Mouse (Mus musculus): ENCODE data around the gene Olfr749. TPM values are rescaled to one million over a fixed set of nuclear protein-coding genes. Genes with fewer than 3 reads are reported as not detected.
"Not testable (repeated sequence)": the region's sequence is repeated elsewhere in the genome, so short reads cannot be mapped to it uniquely, and the experiment has no call there.

Gene Olfr749
- polyA plus RNA-seq, 1 experiment from 2014 or later, result not detected

- Histone ChIP-seq H3K27ac (ENCODE audit: low read length) (no peak overlapping the region), H3K9ac (replicated peaks; ENCODE audit: low read depth, low read length) (no peak overlapping the region), H3K9me3 (ENCODE audit: control insufficient read depth, low read length) (no peaks in the 10 kb centered on the region), H3K27me3 (replicated peaks; ENCODE audit: control insufficient read depth, insufficient read depth, low read length) (no peaks in the 10 kb centered on the region), H3K36me3 (ENCODE audit: control insufficient read depth, insufficient read depth) (no peaks in the 10 kb centered on the region), H3K4me3 (replicated peaks; ENCODE audit: low read length) (no peak overlapping the region), H3K4me2 (ENCODE audit: low read length) (no peak overlapping the region), H3K4me1 (replicated peaks; ENCODE audit: control insufficient read depth, insufficient read depth, low read length) (no peaks in the 10 kb centered on the region)
- 75% methylated on average over 2 of the region's 2 CpGs for WGBS
- ATAC-seq, result no peak
These were observed 4.6 kb downstream of the Olfr749 start for GRCm38 (mm10) chr14:50740334-50740733.

GRCm38 (mm10) chr14:50722371-50722770 lies 22.5 kb downstream of the Olfr749 start:
- H3K27me3 ChIP-seq (replicated peaks; ENCODE audit: control insufficient read depth, insufficient read depth, low read length); H3K9ac ChIP-seq (replicated peaks; ENCODE audit: low read depth, low read length); H3K4me2 ChIP-seq (ENCODE audit: low read length); H3K9me3 ChIP-seq (ENCODE audit: control insufficient read depth, low read length); ATAC-seq; H3K4me1 ChIP-seq (replicated peaks; ENCODE audit: control insufficient read depth, insufficient read depth, low read length); H3K4me3 ChIP-seq (replicated peaks; ENCODE audit: low read length); H3K27ac ChIP-seq (ENCODE audit: low read length); H3K36me3 ChIP-seq (ENCODE audit: control insufficient read depth, insufficient read depth): not testable (repeated sequence)
- WGBS, result 94% methylated on average over 3 of the region's 4 CpGs

GRCm38 (mm10) chr14:50719875-50720274 lies 25.0 kb downstream of the Olfr749 start:
- not testable (repeated sequence) for H3K9me3 ChIP-seq (ENCODE audit: control insufficient read depth, low read length); H3K4me2 ChIP-seq (ENCODE audit: low read length); H3K27me3 ChIP-seq (replicated peaks; ENCODE audit: control insufficient read depth, insufficient read depth, low read length); H3K9ac ChIP-seq (replicated peaks; ENCODE audit: low read depth, low read length); H3K4me3 ChIP-seq (replicated peaks; ENCODE audit: low read length); H3K4me1 ChIP-seq (replicated peaks; ENCODE audit: control insufficient read depth, insufficient read depth, low read length); H3K36me3 ChIP-seq (ENCODE audit: control insufficient read depth, insufficient read depth); ATAC-seq; H3K27ac ChIP-seq (ENCODE audit: low read length)
- WGBS, result 94% methylated on average over 15 of the region's 15 CpGs

GRCm38 (mm10) chr14:50707073-50707472 lies 37.8 kb downstream of the Olfr749 start, which contains the start of gene Olfr748:
Gene Olfr748, plus strand, starts transcription at chr14:50707373.
- H3K4me3 ChIP-seq (replicated peaks; ENCODE audit: low read length), result no peak within 1 kb of the TSS
- H3K9ac ChIP-seq (replicated peaks; ENCODE audit: low read depth, low read length), result no peak within 1 kb of the TSS
- H3K4me1 ChIP-seq (replicated peaks; ENCODE audit: control insufficient read depth, insufficient read depth, low read length), result no peaks in the 10 kb centered on the region
- no peak within 1 kb of the TSS for H3K27ac ChIP-seq (ENCODE audit: low read length)
- H3K4me2 ChIP-seq (ENCODE audit: low read length), result no peak within 1 kb of the TSS
- ATAC-seq, result no peak
- no peaks in the 10 kb centered on the region for H3K27me3 ChIP-seq (replicated peaks; ENCODE audit: control insufficient read depth, insufficient read depth, low read length)
- WGBS, result 79% methylated on average over 1 of the region's 1 CpGs
- no peaks in the 10 kb centered on the region for H3K36me3 ChIP-seq (ENCODE audit: control insufficient read depth, insufficient read depth)
- no peaks in the 10 kb centered on the region for H3K9me3 ChIP-seq (ENCODE audit: control insufficient read depth, low read length)

- no peak within 1 kb of the TSS for H3K4me3 ChIP-seq (replicated peaks; ENCODE audit: low read length)
- H3K27ac ChIP-seq (ENCODE audit: low read length), result no peak within 1 kb of the TSS
- H3K4me1 ChIP-seq (replicated peaks; ENCODE audit: control insufficient read depth, insufficient read depth, low read length), result no peaks in the 10 kb centered on the region
- H3K9ac ChIP-seq (replicated peaks; ENCODE audit: low read depth, low read length), result no peak within 1 kb of the TSS
- H3K36me3 ChIP-seq (ENCODE audit: control insufficient read depth, insufficient read depth), result no peaks in the 10 kb centered on the region
- 89% methylated on average over 3 of the region's 3 CpGs for WGBS
- H3K27me3 ChIP-seq (replicated peaks; ENCODE audit: control insufficient read depth, insufficient read depth, low read length), result no peaks in the 10 kb centered on the region
- ATAC-seq, result no peak
- H3K9me3 ChIP-seq (ENCODE audit: control insufficient read depth, low read length), result no peaks in the 10 kb centered on the region
- H3K4me2 ChIP-seq (ENCODE audit: low read length), result no peak within 1 kb of the TSS
These were observed 51.8 kb downstream of the Olfr749 start, which contains the start of gene Olfr747 for GRCm38 (mm10) chr14:50693106-50693505. Gene Olfr747, minus strand, starts transcription at chr14:50693206.

Other genes with a start within 250 kb of the Olfr749 start
- not detected in 2 replicates for gene Olfr742, start 241.5 kb downstream of the Olfr749 start, polyA plus RNA-seq (2015; fragmentation: Nextera tagmentation; extraction: Ambion mirVana)
- gene Olfr743, start 223.3 kb downstream of the Olfr749 start, polyA plus RNA-seq (2015; fragmentation: Nextera tagmentation; extraction: Ambion mirVana), result not detected in 2 replicates
- not detected in 2 replicates for gene Olfr744, start 130.2 kb downstream of the Olfr749 start, polyA plus RNA-seq (2015; fragmentation: Nextera tagmentation; extraction: Ambion mirVana)
- gene Olfr745, start 105.7 kb downstream of the Olfr749 start, polyA plus RNA-seq (2015; fragmentation: Nextera tagmentation; extraction: Ambion mirVana), result not detected in 2 replicates
- not detected in 2 replicates for gene Olfr746, start 98.0 kb downstream of the Olfr749 start, polyA plus RNA-seq (2015; fragmentation: Nextera tagmentation; extraction: Ambion mirVana)
- gene Olfr747, start 51.9 kb downstream of the Olfr749 start, polyA plus RNA-seq (2015; fragmentation: Nextera tagmentation; extraction: Ambion mirVana), result not detected in 2 replicates
- not detected in 2 replicates for gene Olfr748, start 37.7 kb downstream of the Olfr749 start, polyA plus RNA-seq (2015; fragmentation: Nextera tagmentation; extraction: Ambion mirVana)
- 124 and 132 TPM in 2 replicates for gene Ttc5, start 40.4 kb upstream of the Olfr749 start, polyA plus RNA-seq (2015; fragmentation: Nextera tagmentation; extraction: Ambion mirVana)
- not detected in 2 replicates for gene Ccnb1ip1, start 62.6 kb upstream of the Olfr749 start, polyA plus RNA-seq (2015; fragmentation: Nextera tagmentation; extraction: Ambion mirVana)
- 53.3 and 56.7 TPM in 2 replicates for gene Parp2, start 62.7 kb upstream of the Olfr749 start, polyA plus RNA-seq (2015; fragmentation: Nextera tagmentation; extraction: Ambion mirVana)
- 1.1 and 2.2 TPM in 2 replicates for gene Tep1, start 125.5 kb upstream of the Olfr749 start, polyA plus RNA-seq (2015; fragmentation: Nextera tagmentation; extraction: Ambion mirVana)
- 0.31 and 0.68 TPM in 2 replicates for gene Klhl33, start 152.4 kb upstream of the Olfr749 start, polyA plus RNA-seq (2015; fragmentation: Nextera tagmentation; extraction: Ambion mirVana)
- 140 and 146 TPM in 2 replicates for gene Osgep, start 179.8 kb upstream of the Olfr749 start, polyA plus RNA-seq (2015; fragmentation: Nextera tagmentation; extraction: Ambion mirVana)
- gene Apex1, start 179.9 kb upstream of the Olfr749 start, polyA plus RNA-seq (2015; fragmentation: Nextera tagmentation; extraction: Ambion mirVana), result 265 and 283 TPM in 2 replicates
- 100 and 101 TPM in 2 replicates for gene Pip4p1, start 185.8 kb upstream of the Olfr749 start, polyA plus RNA-seq (2015; fragmentation: Nextera tagmentation; extraction: Ambion mirVana)
- 15.8 and 17.2 TPM in 2 replicates for gene Pnp, start 186.0 kb upstream of the Olfr749 start, polyA plus RNA-seq (2015; fragmentation: Nextera tagmentation; extraction: Ambion mirVana)
- 3.2 TPM in 1 of 2 replicates, not detected in the other for gene Gm49342, start 199.4 kb upstream of the Olfr749 start, polyA plus RNA-seq (2015; fragmentation: Nextera tagmentation; extraction: Ambion mirVana)
- gene Pnp2, start 210.9 kb upstream of the Olfr749 start, polyA plus RNA-seq (2015; fragmentation: Nextera tagmentation; extraction: Ambion mirVana), result 0.47 and 0.63 TPM in 2 replicates